Mouse (Mus musculus) cerebellum, postnatal 14 days (tissue): ENCODE results near the gene Ddx25.

Experiments used
- DNase-seq, 2 experiments: peaks; one replicate each; pipeline ENCODE4 v3.0.0; 2021; ENCODE audit warnings: mixed read lengths in 2 of 2

Gene Ddx25

DNA sequence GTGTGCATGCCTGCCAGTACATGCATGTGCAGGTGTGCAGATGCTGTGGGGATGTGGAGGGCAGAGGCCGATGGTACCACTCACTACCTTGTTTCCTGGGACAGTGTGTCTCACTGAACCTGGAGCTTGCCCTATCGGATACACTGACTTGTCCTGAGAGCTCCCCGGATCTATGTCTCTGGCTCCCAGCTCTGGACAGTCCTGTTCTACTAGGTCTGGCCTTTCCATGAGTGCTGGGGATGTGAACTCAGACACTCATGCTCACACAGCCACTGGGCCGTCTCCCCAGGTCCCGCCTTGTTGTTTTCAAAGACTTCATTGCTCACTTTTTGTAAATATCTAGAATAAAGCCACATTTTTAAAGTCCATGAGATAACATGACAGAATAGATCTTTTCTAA is 17.3 kb downstream of the Ddx25 start:
- DNase-seq, result no peak

DNA sequence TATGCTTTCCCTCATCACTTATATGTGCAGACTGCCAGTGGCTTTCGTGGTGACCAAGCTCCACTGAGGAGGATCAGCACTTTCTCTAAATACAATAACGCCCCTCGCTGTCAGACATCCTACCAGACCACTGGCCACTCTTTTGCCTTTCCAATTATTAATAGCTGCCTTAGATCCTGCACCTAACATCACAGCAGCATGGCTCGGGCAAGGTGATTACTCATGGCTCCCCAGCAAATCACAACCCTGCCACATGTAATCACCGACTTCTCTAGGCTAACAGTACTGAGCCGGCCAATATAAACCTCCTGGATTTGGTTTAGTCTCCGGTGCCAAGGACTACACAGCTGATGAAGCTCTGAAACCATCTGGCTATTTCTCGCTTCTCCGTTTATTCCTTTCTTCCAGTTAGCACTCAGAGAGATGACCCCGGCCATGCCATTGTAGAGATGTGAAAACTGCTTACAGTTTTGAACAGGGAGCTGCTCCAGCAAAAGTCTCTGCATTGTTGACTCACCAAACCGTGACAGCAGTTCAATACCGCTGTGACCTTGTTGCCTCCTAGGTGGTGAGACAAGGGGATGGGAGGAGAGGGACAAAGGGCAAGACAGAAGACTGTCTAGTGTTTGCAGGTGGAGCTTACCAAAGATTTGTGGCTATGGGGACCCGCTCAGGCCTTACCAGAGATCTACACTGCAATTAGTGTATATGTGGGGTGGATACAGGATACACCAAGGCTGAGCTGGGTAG is 19.2 kb downstream of the Ddx25 start:
- DNase-seq, result no peak

DNA sequence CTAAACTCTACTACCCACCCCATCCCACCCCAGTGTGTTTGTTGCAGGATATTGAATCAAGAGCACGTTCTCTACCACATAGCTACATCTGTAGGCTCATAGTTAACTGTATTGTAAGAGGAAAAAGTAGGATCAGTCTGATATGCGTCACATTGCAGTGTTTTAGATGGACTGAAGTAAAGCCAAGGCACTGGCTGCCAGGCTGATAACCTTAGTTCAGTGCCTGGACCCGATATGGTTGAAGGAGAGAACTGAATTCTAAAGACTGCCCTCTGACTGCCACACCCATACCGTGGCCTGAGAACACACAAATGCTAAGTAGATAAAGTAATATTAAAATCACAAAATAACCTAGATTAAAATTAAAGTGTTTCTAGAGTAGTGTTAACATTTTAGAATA is 22.5 kb downstream of the Ddx25 start:
- no peak for DNase-seq

GRCm38 (mm10) chr9:35535110-35535509 is 23.2 kb downstream of the Ddx25 start:
- peak; percentile 79 to 80 for DNase-seq

GRCm38 (mm10) chr9:35533266-35533665 is 25.1 kb downstream of the Ddx25 start:
- DNase-seq, result no peak

DNA sequence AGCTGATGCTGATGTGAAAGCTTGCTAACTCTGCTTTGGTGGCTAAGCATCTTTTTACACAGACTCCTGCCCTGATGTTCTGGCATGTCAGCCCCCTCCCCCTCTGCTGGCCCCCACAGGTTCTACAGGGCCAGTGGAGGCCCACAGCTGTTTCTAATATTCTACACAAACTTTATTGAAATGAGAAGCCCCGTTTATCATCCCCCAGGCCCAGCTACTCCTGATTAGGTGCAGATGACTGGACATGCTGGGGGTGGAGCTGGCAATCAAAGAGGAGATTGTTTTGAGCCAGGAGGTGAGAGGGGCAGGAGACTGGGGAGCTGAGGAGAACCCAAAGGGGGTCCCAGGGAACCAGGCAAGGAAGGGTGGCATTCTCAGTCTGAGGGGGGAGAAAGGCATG is 28.5 kb downstream of the Ddx25 start:
- DNase-seq, result no peak

- no peak for DNase-seq
Observed at GRCm38 (mm10) chr9:35529141-35529540, 29.2 kb downstream of the Ddx25 start.

- peak; percentile 84 to 87 for DNase-seq
Observed at GRCm38 (mm10) chr9:35523941-35524411, 34.4 kb downstream of the Ddx25 start.

DNA sequence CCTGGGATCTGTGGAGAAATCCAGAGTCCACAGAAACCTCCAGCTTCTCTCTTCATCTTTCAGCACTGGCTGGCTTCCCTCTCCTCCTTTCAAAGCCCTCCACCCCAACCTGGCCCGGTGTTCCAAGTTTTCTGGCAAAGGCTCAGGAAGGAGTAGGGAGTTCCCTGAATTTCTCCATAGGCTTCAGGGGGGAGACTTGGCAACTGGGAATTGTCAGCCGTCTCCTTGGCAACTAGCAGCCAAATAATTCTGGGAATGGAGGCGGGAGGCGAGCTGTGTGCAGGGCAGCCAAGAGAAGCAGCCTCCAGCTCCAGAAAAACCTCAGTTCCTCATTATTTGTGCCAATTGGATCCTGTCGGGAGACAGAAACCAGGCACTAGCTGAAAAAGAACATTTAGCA is 34.8 kb downstream of the Ddx25 start:
- peak; percentile 63 to 79 for DNase-seq

DNA sequence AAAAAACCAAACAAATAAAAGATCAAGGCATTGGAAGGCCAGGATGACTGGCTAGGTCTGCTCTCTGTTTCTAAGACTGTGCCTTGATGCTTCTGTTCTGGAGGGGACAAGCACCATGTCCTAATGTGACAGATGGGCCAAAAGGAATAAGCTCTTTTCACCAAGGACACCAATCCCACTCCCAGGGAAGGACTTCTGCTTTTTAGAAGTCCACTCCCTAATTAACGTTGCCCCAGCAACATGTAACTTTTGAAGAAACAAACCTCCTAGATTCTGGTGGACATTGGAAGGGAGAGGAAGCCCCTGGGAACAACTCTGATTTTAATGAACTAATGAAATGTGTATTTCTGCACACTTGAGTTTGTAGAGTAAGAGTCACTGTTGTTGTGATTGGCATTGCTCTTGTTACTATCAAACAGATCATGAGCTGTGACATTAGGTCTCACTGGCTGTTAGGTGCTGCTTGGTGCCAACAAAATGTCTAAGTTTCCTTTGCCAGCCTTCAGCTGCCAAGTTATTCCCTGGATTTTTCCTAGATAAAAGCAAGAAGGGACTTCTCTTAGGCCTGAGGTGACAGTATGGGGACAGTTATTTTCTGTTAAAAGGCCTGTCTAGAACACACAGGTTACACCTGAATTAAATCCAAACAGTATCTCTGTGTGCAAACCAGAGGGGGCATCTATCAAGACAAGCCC is 35.4 kb downstream of the Ddx25 start:
- DNase-seq, result no peak

GRCm38 (mm10) chr9:35522241-35522640 is 36.1 kb downstream of the Ddx25 start:
- DNase-seq, result no peak

DNA sequence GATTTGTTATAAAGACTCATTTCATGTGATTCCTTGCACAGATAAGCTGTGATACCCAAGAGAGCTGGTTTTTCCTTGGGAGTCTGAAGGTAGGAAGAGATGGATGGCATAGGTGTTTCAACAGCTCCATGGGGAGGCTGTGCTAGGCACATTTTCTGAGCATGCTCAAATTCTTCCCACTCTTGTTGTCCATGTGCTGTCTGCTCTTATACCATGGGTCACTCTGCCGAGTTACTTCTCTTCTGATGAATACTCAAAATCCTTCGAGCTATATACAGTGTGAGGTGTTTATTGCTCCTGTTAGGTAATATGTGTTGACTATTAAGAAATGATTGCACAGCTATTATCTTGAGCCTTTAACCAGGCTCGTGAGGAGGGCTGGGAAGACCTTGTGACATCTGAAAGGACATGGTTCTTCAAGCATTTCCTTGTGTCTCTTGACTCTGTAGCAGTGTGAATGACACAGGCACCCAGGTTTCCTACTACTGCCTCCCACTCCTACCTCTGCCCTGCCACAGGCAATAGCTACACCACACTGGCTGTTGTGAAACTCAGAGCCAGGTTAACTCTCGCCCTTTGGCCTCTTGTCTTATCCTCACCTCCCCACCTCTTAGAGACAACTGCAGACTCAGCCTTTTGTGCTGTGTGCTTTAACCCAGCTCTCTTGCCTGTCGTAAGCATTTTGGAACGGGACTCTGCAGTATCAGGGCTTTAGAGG is 37.5 kb downstream of the Ddx25 start:
- no peak for DNase-seq

- no peak for DNase-seq
Observed at GRCm38 (mm10) chr9:35518169-35518568, 40.2 kb downstream of the Ddx25 start, which contains the start of gene Gm1113. TSS of gene Gm1113 (minus strand) at chr9:35518269.

DNA sequence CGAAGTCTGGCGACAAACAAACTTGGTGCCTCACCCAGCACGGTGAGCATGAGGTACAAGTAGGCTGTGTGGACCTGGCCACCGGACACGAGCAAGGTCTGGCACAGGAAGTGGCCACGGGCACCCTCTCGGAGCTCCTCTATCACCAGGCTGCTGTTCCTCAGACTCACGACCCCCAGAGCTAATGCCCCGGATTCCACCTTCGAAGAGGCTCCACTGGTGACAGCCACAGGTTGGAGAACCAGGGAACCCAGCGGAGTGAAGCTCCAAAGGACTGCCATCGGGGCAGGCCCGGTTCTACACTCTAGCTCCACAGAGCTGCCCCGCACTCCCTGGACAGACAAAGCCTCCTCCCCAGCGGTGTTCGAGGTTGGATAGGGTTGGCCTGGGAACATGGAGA is 41.6 kb downstream of the Ddx25 start:
- DNase-seq, result no peak

DNA sequence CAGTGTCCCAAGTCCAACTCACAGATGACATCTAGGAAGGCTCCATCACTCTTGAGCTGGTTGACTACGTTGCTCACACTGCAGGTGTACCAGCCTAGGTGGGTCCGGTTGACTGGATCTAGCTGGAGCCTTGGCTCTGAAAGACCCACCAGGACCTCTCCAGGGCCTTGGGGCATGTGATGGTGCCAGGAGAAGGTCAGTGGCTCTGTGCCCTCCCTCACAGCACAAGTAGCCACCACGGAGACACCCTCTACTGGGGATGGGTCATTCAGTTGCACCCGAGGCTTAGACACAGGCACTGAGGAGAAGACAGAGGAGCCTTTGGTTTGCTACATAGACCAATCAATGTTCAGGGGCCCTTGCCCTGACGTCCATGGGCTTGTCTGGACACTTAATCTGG is 42.1 kb downstream of the Ddx25 start:
- DNase-seq, result no peak

GRCm38 (mm10) chr9:35513900-35514299 is 44.4 kb downstream of the Ddx25 start:
- no peak for DNase-seq

- DNase-seq, result peak; percentile 43 to 45
Observed at GRCm38 (mm10) chr9:35508234-35508633, 50.1 kb downstream of the Ddx25 start.

GRCm38 (mm10) chr9:35502361-35503000 is 55.8 kb downstream of the Ddx25 start:
- DNase-seq, result no peak

DNA sequence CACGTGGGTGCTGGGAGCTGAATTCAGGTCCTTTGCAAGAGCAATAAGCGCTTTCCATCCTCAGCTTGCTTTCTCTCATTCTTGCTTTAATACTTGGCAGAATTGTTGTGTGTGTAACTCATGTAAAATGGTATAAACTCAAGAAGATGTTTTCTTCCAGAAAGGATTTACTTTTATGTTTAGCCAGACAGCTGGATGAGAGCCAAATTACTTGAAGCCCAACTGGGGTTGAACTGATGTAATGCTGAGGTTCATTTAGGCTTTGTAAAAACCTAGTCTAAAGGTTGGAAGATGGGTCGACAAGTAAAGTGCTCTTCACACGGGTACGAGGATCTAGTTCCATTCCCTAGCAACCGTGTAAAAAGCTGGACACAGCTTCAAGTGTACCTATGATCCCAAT is 58.4 kb downstream of the Ddx25 start:
- DNase-seq, result no peak

DNA sequence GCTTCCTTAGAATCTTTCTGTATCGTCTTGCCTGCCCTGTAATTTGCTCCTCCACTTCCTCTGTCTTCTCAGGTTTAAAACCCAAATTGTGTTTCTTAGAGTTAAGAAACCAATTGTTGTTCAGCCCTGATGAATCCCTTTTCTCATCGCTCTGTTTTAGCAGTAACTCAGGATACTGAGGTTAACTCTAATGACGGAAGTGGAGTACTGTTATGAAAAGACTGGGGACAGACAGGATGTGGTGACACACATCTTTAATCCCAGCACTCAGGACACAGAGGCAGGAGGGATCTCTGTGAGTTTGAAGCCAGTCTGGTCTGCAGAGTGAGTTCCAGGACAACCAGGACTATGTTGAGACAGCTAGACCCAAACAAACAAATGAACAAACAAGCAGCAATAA is 62.9 kb downstream of the Ddx25 start:
- no peak for DNase-seq

DNA sequence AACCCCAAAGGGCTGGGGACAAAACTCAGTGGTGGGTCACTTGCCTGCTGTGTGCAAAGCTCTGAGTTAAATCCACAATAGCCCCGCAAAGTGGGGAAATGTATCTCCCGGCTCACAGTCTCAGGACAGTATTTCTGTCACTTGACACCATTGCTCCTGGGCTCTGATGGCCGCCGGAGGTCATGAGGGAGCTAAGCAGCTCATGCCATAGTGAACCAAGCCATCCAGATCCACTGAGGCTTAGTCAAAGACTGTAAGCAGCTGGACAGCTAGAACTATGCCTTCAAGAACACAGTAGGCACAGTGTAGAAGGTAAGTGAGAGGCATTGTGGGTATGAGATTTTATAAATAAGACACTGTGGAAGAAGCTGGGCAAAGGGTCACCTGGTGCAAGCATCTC is 63.4 kb downstream of the Ddx25 start:
- DNase-seq, result no peak

GRCm38 (mm10) chr9:35493733-35494092 is 64.6 kb downstream of the Ddx25 start:
- no peak for DNase-seq

GRCm38 (mm10) chr9:35493033-35493732 is 65.1 kb downstream of the Ddx25 start:
- DNase-seq, result no peak
